Mouse (Mus musculus) heart, adult 2 months (tissue): ENCODE results near the gene Adam19. TPM values are rescaled to one million over a fixed set of nuclear protein-coding genes. Genes with fewer than 3 reads are reported as not detected.

ENCODE experiments used
- DNase-seq, 2 experiments: peaks; one replicate each; pipeline ENCODE4 v3.0.0; 2021
- H3K27ac ChIP-seq: fragments of 200-600 bp; 2 replicates; pipeline ENCODE4 v1.8.1; 2022
- H3K27me3 ChIP-seq: fragments of 200-500 bp; 2 replicates; pipeline ENCODE4 v1.6.1; 2012; ENCODE audit warnings: mild to moderate bottlenecking, low read length, inconsistent platforms, mixed read lengths; ENCODE audit not compliant: control insufficient read depth, insufficient read depth
- H3K36me3 ChIP-seq: fragments of 200-500 bp; 2 replicates; pipeline ENCODE4 v1.6.1; 2012; ENCODE audit warnings: low read length, inconsistent platforms; ENCODE audit not compliant: control insufficient read depth, insufficient read depth
- H3K4me1 ChIP-seq: fragments of 200-500 bp; 2 replicates; pipeline ENCODE4 v1.6.1; 2011; ENCODE audit warnings: low read length; ENCODE audit not compliant: control insufficient read depth, insufficient read depth
- H3K4me3 ChIP-seq: fragments of 200-600 bp; 2 replicates; pipeline ENCODE4 v1.8.1; 2022
- H3K79me2 ChIP-seq: fragments of 200-500 bp; replicated peaks from 2 replicates; pipeline ENCODE4 v1.6.1; 2012; ENCODE audit warnings: mild to moderate bottlenecking, inconsistent platforms, low read length, moderate library complexity, mixed read lengths; ENCODE audit not compliant: control insufficient read depth, insufficient read depth
- H3K9ac ChIP-seq: fragments of 200-500 bp; 2 replicates; pipeline ENCODE4 v1.6.1; 2012; ENCODE audit warnings: low read depth, mild to moderate bottlenecking, control low read depth, inconsistent platforms, low read length, mixed read lengths
- CTCF ChIP-seq: fragments of 200-600 bp; IDR thresholded peaks from 2 replicates; pipeline ENCODE4 v1.8.1; 2022; ENCODE audit warnings: antibody characterized with exemption, mild to moderate bottlenecking, moderate library complexity
- EP300 ChIP-seq: fragments of 200-500 bp; IDR thresholded peaks from 2 replicates; pipeline ENCODE4 v1.6.1; 2011; ENCODE audit warnings: low read depth, low read length, control low read depth; ENCODE audit not compliant: insufficient read depth
- POLR2A ChIP-seq: fragments of 200-500 bp; IDR thresholded peaks from 2 replicates; pipeline ENCODE4 v1.6.1; 2011; ENCODE audit warnings: mild to moderate bottlenecking, low read depth, low read length, control low read depth; ENCODE audit not compliant: insufficient read depth
- WGBS: fragments of 180-500 bp; shearing (Covaris S2); methylation state at CpG from one replicate; pipeline ENCODE4 v1.1.7; 2018; 5-methylcytosine and 5-hydroxymethylcytosine counted together
- intact Hi-C: fragments of 180-260 bp; cut with DNase I; formaldehyde crosslinking; loops from one replicate; pipeline ENCODE4 v1.15.1; 2025
- polyA plus RNA-seq: library from polyadenylated mRNA; depleted of rRNA; stranded (reverse); fragments of >200 nt; gene quantifications from 2 replicates; pipeline ENCODE4 v1.2.3, GENCODE M21; 2012
- total RNA-seq, 2 experiments: library from RNA; stranded (reverse); gene quantifications; 2 replicates each; pipeline ENCODE4 v1.2.3; 2021

The Adam19 gene
- total and polyA plus RNA-seq, 3 experiments = 17.7 to 63.9 (median 21.9) TPM

DNA sequence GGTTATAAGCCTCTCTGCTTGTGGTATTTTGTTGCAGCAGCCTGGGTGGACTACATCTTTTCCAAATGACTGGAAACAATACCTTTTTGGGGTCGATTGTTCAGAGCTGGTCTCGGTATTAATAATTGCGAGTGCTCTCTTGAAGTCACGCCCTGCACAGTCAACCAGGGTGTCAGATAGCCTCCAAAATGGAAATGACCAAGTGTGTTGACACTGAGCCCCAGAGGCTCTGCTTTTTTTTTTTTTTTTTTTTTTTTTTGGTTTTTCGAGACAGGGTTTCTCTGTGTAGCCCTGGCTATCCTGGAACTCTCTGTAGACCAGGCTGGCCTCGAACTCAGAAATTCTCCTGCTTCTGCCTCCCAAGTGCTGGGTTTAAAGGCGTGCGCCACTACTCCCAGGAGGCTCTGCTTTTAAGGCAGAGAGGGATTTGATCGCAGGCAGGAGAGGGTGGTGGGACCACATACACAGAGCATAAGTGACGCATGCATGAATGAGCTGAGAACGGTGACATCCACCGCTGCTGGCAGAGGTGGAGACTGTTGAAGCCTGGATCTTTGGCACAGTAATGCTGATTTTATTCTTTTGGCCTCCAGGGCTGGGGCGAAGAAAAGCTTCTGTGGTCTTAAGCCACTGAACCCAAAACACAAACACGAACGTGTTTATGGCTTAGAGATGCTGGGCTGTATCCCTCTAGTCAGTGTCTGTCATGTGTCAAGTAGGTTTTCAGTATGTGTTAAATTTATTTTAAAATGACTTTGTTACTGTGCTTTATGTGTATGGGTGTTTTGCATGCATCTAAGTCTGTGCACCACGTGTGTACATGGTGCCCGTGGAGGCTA is 18.3 kb downstream of the Adam19 start:
- Histone ChIP-seq H3K9ac (no peak overlapping the region), H3K36me3 (peaks cover 37% of the 10 kb centered on the region), H3K27ac (peak overlapping the region; percentile 85), H3K4me1 (peaks cover 41% of the 10 kb centered on the region), H3K27me3 (no peaks in the 10 kb centered on the region), H3K79me2 (peaks cover 5% of the 10 kb centered on the region; the same call in 1 of the 2 replicates), H3K4me3 (no peak overlapping the region)
- DNase-seq = no peak
- 69% methylated on average over 17 of the region's 17 CpGs for WGBS
- TF ChIP-seq POLR2A (no peak), EP300 (no peak), CTCF (no peak)
- intact Hi-C loops = no loop called here

DNA sequence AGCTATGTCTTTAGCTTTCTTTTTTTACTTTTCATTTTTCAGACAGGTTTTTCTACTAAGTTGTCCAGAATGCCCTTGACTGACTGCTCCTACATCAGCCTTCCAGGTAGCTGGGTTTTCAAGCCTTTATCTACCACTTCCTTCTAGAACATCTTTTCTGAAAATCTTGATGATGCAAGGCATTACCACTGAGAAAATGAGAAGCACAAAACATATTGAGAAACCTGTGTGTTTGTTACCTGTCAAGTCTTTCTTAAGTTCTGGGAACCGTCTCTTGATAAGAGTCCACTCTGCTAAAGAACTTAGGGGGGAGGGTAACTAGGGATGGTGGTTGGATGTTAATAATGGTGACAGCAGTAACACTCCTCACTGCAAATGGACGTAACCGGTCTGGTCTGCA is 19.7 kb downstream of the Adam19 start:
- 78% methylated on average over 3 of the region's 3 CpGs for WGBS
- Histone ChIP-seq H3K27me3 (no peaks in the 10 kb centered on the region), H3K36me3 (peaks cover 35% of the 10 kb centered on the region), H3K4me3 (no peak overlapping the region), H3K79me2 (peaks cover 7% of the 10 kb centered on the region; the same call in 1 of the 2 replicates), H3K4me1 (peaks cover 35% of the 10 kb centered on the region), H3K27ac (no peak overlapping the region), H3K9ac (no peak overlapping the region; the same call in 1 of the 2 replicates)
- intact Hi-C loops = no loop called here
- DNase-seq = no peak
- TF ChIP-seq POLR2A (no peak), CTCF (no peak), EP300 (no peak)

DNA sequence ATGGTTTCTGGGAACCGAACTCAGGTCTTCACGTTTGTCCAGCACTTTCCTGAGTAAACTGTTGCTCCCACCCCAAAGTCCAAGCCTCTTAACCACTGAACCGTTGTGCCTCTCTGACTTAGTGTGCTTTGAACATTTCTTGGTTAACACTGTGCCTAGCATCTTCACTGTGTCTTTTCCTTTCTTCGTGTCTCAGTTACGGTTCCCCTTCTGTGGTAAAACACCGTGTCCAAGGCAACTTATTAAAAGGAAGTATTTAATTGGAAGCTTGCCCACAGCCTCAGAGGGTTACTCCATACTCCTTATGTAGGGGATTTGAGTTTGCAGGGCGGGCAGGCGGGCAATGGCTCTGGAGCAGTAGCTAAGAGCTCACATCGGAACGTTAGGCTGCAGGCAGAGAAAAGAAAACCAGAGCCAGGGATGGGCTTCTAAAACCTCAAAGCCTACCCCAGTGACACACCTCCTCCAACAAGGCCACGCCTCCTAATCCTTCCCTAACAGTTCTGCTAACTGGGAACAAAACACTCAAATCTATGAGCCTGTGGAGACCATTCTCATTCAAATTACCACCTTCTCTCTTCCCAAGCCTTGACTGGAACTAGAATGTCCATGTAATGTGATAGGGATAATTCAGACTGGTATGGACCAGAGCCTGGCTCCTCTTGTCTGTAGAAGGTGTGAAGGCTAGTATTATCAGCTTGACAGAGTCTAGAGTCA is 20.8 kb downstream of the Adam19 start:
- Histone ChIP-seq H3K4me3 (no peak overlapping the region), H3K4me1 (peaks cover 34% of the 10 kb centered on the region), H3K36me3 (peaks cover 39% of the 10 kb centered on the region), H3K27me3 (no peaks in the 10 kb centered on the region), H3K9ac (no peak overlapping the region), H3K79me2 (peaks cover 4% of the 10 kb centered on the region), H3K27ac (peak overlapping the region; percentile 34; the same call in 1 of the 2 replicates)
- no peak for TF ChIP-seq EP300
- TF ChIP-seq POLR2A = no peak
- TF ChIP-seq CTCF = no peak
- WGBS = 81% methylated on average over 11 of the region's 11 CpGs
- no peak for DNase-seq
- intact Hi-C loops = no loop called here

DNA sequence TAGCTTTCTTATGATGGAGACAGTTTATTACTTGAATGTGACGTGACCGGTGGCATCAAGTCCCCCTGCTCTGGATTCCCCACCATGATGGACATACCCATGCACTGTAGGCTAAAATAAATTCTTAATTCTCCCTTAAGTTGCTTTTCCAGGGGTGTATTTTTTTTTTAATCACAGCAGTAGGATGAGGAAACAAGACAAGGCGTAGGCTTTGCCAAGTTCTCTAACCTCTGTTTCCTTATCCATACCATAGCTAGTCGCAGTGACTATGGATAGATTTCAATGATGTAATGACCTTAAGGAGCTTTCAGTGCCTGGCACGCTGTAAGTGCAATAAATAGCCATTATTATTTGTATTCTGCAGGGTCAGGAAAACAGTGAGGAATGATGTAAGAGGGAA is 21.5 kb downstream of the Adam19 start:
- H3K27me3 ChIP-seq = no peaks in the 10 kb centered on the region
- H3K27ac ChIP-seq = peak overlapping the region; percentile 34
- H3K36me3 ChIP-seq = peaks cover 42% of the 10 kb centered on the region
- DNase-seq = no peak
- H3K9ac ChIP-seq = no peak overlapping the region
- peaks cover 32% of the 10 kb centered on the region for H3K4me1 ChIP-seq
- no peak overlapping the region for H3K4me3 ChIP-seq
- H3K79me2 ChIP-seq = peaks cover 3% of the 10 kb centered on the region
- 54% methylated on average over 5 of the region's 5 CpGs for WGBS
- TF ChIP-seq CTCF (no peak), POLR2A (no peak), EP300 (no peak)
- intact Hi-C loops = no loop called here

DNA sequence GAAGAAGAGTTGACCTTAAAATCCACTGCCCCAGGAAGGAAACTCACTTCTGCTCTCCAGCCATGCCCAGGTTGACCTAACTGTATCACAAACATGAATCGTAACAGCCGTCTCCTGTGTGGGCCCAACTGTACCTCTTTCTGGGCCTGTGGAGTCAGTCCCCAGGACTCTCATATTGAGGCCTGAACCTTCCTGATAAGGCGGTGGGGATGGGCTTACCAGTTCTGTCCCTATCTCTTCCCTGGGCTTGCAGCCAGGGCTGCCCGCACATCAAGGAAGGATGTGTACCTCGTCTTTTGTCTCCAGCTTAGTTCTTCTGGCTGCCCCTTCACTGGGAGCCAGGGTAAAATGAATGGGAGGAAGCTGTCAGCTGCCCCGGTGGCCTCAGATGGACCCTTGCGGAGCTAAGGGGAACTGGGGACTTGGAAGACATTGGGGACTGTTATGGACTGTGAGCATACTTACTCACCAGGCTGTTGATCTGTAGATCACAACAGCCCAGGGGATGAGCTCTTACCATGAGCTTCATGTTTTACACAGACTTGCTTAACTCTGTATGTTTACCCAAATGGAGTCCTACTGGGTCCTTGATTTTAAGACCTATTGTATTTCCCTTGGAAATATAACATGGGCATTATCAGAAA is 22.1 kb downstream of the Adam19 start:
- Histone ChIP-seq H3K27me3 (no peaks in the 10 kb centered on the region), H3K9ac (no peak overlapping the region), H3K4me1 (peaks cover 29% of the 10 kb centered on the region), H3K4me3 (no peak overlapping the region), H3K79me2 (peaks cover 3% of the 10 kb centered on the region), H3K36me3 (peaks cover 44% of the 10 kb centered on the region), H3K27ac (peak overlapping the region; percentile 34)
- WGBS = 30% methylated on average over 7 of the region's 7 CpGs
- DNase-seq = no peak
- intact Hi-C loops = no loop called here
- TF ChIP-seq EP300 = no peak
- TF ChIP-seq POLR2A = no peak
- TF ChIP-seq CTCF = no peak

DNA sequence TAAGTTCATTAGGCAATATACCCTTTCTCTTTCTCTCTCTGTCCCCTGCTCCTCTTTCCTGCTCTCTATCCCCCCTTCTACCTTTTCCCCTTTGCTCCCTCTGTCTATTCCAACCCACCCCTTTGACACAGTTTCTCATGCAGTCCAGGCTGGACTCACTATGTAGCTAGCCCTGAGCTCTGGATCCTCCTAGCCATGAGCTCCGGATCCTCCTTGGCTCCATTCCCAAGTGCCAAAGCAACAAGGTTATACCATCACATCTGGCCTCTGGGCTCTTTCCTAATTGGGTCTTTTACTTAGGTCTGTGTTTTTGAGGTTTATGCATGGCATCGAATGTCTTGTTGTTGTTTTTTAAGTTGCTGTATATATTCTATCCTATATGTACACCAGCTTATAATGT is 25.3 kb downstream of the Adam19 start:
- intact Hi-C loops = no loop called here
- Histone ChIP-seq H3K4me1 (peaks cover 38% of the 10 kb centered on the region), H3K27me3 (no peaks in the 10 kb centered on the region), H3K36me3 (peaks cover 58% of the 10 kb centered on the region), H3K4me3 (no peak overlapping the region), H3K79me2 (peaks cover 3% of the 10 kb centered on the region), H3K27ac (peak overlapping the region; percentile 42), H3K9ac (no peak overlapping the region)
- DNase-seq = no peak
- TF ChIP-seq POLR2A (no peak), CTCF (no peak), EP300 (no peak)
- WGBS = 48% methylated on average over 2 of the region's 2 CpGs
